Mouse (Mus musculus) ovary, adult 18-20 months (tissue): ENCODE measurements around the gene Tmem267.
"Not testable (repeated sequence)": the region's sequence is repeated elsewhere in the genome, so short reads cannot be mapped to it uniquely, and the experiment has no call there.

Source experiments
- DNase-seq: peaks from one replicate; pipeline ENCODE4 v3.0.0; 2022; ENCODE audit warnings: low spot score, mixed read lengths

The Tmem267 gene

GRCm38 (mm10) chr13:119618841-119619240, 131.0 kb downstream of the Tmem267 start:
- no peak for DNase-seq

GRCm38 (mm10) chr13:119619735-119620134, 131.9 kb downstream of the Tmem267 start:
- no peak for DNase-seq

- DNase-seq: no peak
Measured at GRCm38 (mm10) chr13:119623634-119624033, 135.8 kb downstream of the Tmem267 start, which contains the start of gene Ccl28. TSS of gene Ccl28 (plus strand) at chr13:119623819.

- DNase-seq: not testable (repeated sequence)
Measured at GRCm38 (mm10) chr13:119625952-119626351, 138.1 kb downstream of the Tmem267 start.

GRCm38 (mm10) chr13:119631482-119632155, 143.8 kb downstream of the Tmem267 start:
- peak; percentile 77 for DNase-seq

- no peak for DNase-seq
Measured at GRCm38 (mm10) chr13:119632156-119632548, 144.3 kb downstream of the Tmem267 start.

GRCm38 (mm10) chr13:119635496-119635895, 147.7 kb downstream of the Tmem267 start:
- no peak for DNase-seq

GRCm38 (mm10) chr13:119637837-119638236, 150.0 kb downstream of the Tmem267 start:
- no peak for DNase-seq

GRCm38 (mm10) chr13:119638449-119638848, 150.6 kb downstream of the Tmem267 start:
- no peak for DNase-seq

- no peak for DNase-seq
Measured at GRCm38 (mm10) chr13:119639302-119639701, 151.5 kb downstream of the Tmem267 start.

GRCm38 (mm10) chr13:119640504-119640903, 152.7 kb downstream of the Tmem267 start:
- DNase-seq: no peak

- DNase-seq: no peak
Measured at GRCm38 (mm10) chr13:119641145-119641544, 153.3 kb downstream of the Tmem267 start.

GRCm38 (mm10) chr13:119644769-119645168, 156.9 kb downstream of the Tmem267 start:
- DNase-seq: no peak

- no peak for DNase-seq
Measured at GRCm38 (mm10) chr13:119646511-119646910, 158.7 kb downstream of the Tmem267 start.

GRCm38 (mm10) chr13:119648891-119649698, 161.3 kb downstream of the Tmem267 start:
- DNase-seq: no peak

- DNase-seq: no peak
Measured at GRCm38 (mm10) chr13:119649699-119650046, 161.8 kb downstream of the Tmem267 start.

- no peak for DNase-seq
Measured at GRCm38 (mm10) chr13:119654734-119655133, 166.9 kb downstream of the Tmem267 start.

- no peak for DNase-seq
Measured at GRCm38 (mm10) chr13:119656246-119656645, 168.4 kb downstream of the Tmem267 start.

GRCm38 (mm10) chr13:119656846-119657416, 169.1 kb downstream of the Tmem267 start:
- no peak for DNase-seq
